Mouse (Mus musculus) adrenal gland, adult 10 weeks (tissue): ENCODE results near the gene Ftl1. TPM values are rescaled to one million over a fixed set of nuclear protein-coding genes. Genes with fewer than 3 reads are reported as not detected.

Experiments
- polyA plus RNA-seq: library from polyadenylated mRNA; stranded (reverse); fragments of 350-450 nt; fragmentation: Illumina TruSeq; extraction: RNeasy Lipid Tissue Mini Kit (QIAGEN cat#74804); gene quantifications from one replicate; pipeline ENCODE4 v1.2.3, GENCODE M21; 2014; ENCODE audit warnings: low read depth, low replicate concordance

Gene Ftl1
- 6.7 TPM for polyA plus RNA-seq

GRCm38 (mm10) chr7:45459564-45460140, at the start of gene Ftl1:
Gene Ftl1 (minus strand): TSS chr7:45459884.

GRCm38 (mm10) chr7:45488293-45489204, 28.9 kb upstream of the Ftl1 start, which contains the start of gene Dhdh:
Gene Dhdh (minus strand): TSS chr7:45488805.

DNA sequence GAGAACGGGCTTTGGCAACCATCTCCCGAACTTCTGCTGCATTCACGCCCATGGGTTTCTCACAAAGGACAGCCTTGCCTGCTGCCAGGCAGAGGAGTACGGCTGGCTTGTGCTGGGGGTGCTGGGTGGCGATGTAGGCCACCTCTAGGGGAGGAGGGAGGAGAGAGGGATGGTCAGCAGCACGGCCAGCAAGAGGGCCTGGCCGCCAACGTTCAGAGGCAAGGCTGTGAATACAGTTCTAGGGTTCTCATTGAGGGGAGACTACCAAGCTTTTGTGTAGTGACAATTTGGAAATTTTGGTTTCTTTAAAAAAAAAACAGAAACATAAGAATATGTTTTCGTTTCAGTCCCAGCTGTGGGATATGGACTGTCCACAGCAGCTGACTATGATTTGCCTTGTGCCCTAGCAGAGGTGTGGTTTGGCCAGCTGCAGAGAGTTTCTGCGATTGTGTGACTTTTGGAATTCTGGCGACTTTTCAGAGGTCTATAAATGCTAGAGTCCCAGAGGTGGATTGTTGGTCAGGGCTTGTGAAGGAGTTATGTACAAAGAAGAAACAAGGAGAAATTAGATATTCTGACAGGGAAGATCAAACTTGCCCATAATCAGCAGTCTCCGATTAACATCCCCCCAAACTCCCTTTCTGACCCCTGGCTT, 27.2 kb upstream of the Ftl1 start, which contains the start of gene Gm45808:
Gene Gm45808, minus strand, starts transcription at position 51 of the 655 bp plus-strand sequence.

GRCm38 (mm10) chr7:45481374-45481927, 21.8 kb upstream of the Ftl1 start, which contains the start of gene Tulp2:
Gene Tulp2 (plus strand): TSS chr7:45481877.

DNA sequence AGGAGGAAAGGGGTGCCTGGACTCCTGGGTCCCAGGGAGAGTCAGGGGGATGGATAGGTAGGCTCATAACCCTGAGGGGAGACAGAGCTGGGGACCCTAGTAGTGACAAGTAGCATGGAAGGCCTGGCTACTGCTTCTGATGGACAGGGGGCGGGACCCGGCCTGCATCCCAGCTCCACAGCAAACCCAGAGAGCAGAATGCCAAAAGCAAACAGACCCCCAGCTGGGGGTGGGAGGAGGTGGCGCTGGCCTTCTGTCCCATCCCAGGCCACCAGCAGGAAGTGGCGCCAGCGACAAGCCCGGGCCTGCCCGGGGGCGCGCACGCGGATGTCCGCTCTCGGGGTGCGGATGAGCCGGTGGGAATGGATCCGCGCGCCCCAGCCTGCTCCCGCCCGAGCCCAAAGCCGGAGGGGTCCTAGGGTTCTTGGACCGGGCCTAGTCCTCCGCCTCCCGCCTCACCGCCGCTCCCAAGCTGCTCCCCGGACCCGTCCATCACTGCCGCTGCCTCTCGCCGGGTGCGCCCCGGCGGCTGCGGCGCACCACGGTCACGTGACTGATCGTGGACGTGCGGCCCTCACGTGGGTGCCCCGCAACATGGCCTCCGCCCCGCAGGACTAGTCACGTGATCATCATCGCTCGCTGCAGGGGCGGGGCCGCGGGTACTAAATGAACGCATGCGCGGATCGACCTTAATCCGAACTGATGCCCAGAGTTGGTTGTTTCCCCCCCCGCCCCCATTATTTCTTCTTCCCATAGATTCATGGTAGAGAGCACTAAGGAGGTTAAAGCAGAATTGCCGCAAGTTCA, 6.8 kb upstream of the Ftl1 start, which contains the start of gene Bax:
Gene Bax, minus strand, starts transcription at position 616 of the 807 bp plus-strand sequence.

GRCm38 (mm10) chr7:45437521-45438276, 22.0 kb downstream of the Ftl1 start, which contains the start of gene Ruvbl2:
Gene Ruvbl2 (minus strand): TSS chr7:45438096.

DNA sequence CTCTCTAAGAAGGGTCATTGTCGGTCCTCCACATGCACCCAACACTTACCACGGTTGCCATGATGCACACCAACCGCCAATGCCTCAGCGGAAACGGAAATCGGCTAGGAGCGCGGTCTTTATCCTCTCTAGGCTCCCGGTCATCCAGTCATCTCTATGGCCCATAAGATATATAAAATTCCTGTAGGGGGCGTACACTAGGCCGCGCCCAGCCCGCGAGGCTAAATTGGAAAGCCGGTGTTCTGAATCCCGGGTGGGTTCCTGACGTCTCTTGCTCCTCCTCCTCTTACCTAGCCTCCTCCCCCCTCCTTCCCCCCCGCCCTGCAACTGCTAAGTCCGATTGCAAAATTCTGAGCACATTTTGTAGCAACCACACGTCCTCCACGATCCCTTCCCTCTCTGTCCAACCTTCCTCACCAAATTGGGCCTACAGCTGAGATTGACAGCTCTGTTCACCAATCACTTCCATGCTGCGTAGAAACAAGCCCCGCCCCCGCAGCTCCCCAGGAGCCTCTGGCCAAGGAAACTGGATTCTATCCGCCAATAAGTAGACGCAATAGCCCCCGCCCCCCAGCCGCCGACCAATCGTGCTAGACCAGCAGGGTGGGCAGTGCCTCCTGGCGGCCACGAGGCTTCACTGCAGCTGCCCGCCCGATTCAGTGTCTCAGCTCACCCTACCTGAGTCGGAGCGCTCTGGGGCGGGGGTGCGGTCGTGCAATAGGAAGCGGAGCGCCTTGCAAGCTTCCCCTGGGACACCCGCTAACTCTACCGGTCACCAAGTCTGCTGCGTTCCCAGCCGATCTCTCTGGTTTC, 25.3 kb downstream of the Ftl1 start, which contains the start of gene Gys1:
Gene Gys1, plus strand, starts transcription at position 642 of the 813 bp plus-strand sequence.

DNA sequence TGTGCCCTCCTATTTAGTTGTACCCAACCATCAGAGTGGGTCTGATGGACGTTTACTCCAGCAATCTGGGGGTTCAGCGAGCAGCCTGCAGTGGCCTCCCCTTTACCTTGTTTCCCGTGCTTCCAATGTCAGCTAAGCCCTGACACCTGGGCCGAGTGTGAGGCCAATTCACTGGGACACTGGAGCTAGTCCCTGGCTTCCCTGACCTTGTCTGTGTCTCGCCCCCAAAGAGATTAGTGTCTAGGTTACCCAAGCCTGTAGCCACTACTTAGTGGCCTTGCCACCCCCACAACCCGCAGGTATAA, 39.1 kb downstream of the Ftl1 start, which contains the start of gene Lhb:
Gene Lhb, plus strand, starts transcription at position 206 of the 305 bp plus-strand sequence.

DNA sequence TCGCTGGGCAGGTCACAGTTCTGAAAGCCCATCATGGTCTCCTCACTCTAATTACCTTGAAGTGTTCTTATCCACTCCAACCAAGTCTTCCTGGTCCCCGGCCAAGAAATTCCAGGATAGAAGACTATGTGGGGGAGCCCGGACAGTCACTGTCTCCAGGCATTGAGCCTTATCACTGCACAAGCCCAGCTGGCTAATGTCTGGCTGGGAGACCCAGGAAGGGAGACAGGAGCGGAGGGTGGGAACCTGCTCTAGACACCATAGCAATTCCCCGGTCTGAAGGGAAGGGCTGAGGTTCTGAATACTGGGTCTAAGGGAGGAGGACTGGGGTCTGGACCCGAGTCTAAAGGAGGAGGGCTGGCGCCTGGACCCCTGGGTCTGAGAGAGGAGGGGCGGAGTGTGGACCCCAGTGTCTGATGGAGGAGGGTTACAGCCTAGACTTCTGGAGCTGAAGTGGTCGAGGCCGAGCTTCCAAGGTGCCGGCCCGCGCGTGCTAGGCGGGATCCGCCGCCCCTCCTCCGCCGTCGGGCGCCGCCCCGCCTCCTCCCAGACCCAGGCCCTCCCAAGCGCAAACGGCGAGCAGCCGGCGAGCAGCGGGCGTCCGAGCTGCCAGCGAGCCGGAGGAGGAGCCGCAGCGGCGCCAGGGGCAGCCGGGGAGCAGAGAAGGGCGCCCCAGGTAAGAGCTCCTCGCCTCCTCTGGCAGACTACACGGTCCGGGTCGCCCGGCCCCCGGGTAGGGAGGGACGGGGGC, 46.4 kb downstream of the Ftl1 start, which contains the start of gene Ntf5:
Gene Ntf5, plus strand, starts transcription at position 583 of the 751 bp plus-strand sequence.

Other genes with a start within 250 kb of the Ftl1 start
- gene Dkkl1, start 247.7 kb downstream of the Ftl1 start, polyA plus RNA-seq = not detected
- 2.2 TPM for gene Tead2, start 244.1 kb downstream of the Ftl1 start, polyA plus RNA-seq
- 0.52 TPM for gene Cd37, start 220.8 kb downstream of the Ftl1 start, polyA plus RNA-seq
- not detected for gene Slc6a16, start 218.8 kb downstream of the Ftl1 start, polyA plus RNA-seq
- gene Slc6a21, start 182.4 kb downstream of the Ftl1 start, polyA plus RNA-seq = not detected
- gene Trpm4, start 126.1 kb downstream of the Ftl1 start, polyA plus RNA-seq = 0.29 TPM
- 0.87 TPM for gene Hrc, start 124.6 kb downstream of the Ftl1 start, polyA plus RNA-seq
- gene Ppfia3, start 92.9 kb downstream of the Ftl1 start, polyA plus RNA-seq = not detected
- not detected for gene Lin7b, start 89.3 kb downstream of the Ftl1 start, polyA plus RNA-seq
- 77.1 TPM for gene Snrnp70, start 64.1 kb downstream of the Ftl1 start, polyA plus RNA-seq
- not detected for gene Kcna7, start 54.2 kb downstream of the Ftl1 start, polyA plus RNA-seq
- gene Ntf5, start 46.2 kb downstream of the Ftl1 start, polyA plus RNA-seq = not detected
- not detected for gene Lhb, start 39.1 kb downstream of the Ftl1 start, polyA plus RNA-seq
- gene Gys1, start 25.0 kb downstream of the Ftl1 start, polyA plus RNA-seq = 5.4 TPM
- 0.76 TPM for gene Ruvbl2, start 21.8 kb downstream of the Ftl1 start, polyA plus RNA-seq
- 1.1 TPM for gene Bax, start 7.0 kb upstream of the Ftl1 start, polyA plus RNA-seq
- not detected for gene Tulp2, start 22.0 kb upstream of the Ftl1 start, polyA plus RNA-seq
- not detected for gene Gm45808, start 26.9 kb upstream of the Ftl1 start, polyA plus RNA-seq
- gene Dhdh, start 28.9 kb upstream of the Ftl1 start, polyA plus RNA-seq = 122 TPM
- gene Nucb1, start 50.5 kb upstream of the Ftl1 start, polyA plus RNA-seq = 68.5 TPM
- 3.1 TPM for gene Ppp1r15a, start 66.4 kb upstream of the Ftl1 start, polyA plus RNA-seq
- 1.2 TPM for gene Plekha4, start 66.4 kb upstream of the Ftl1 start, polyA plus RNA-seq
- gene Hsd17b14, start 95.0 kb upstream of the Ftl1 start, polyA plus RNA-seq = not detected
- gene Bcat2, start 110.3 kb upstream of the Ftl1 start, polyA plus RNA-seq = 8.7 TPM
- gene Fgf21, start 155.6 kb upstream of the Ftl1 start, polyA plus RNA-seq = not detected
- not detected for gene Fut1, start 157.4 kb upstream of the Ftl1 start, polyA plus RNA-seq
- not detected for gene Izumo1, start 161.9 kb upstream of the Ftl1 start, polyA plus RNA-seq
- gene Rasip1, start 167.6 kb upstream of the Ftl1 start, polyA plus RNA-seq = 0.23 TPM
- 0.17 TPM for gene Mamstr, start 180.1 kb upstream of the Ftl1 start, polyA plus RNA-seq
- gene Fut2, start 206.5 kb upstream of the Ftl1 start, polyA plus RNA-seq = not detected
- not detected for gene Ntn5, start 224.1 kb upstream of the Ftl1 start, polyA plus RNA-seq
- not detected for gene Sec1, start 234.5 kb upstream of the Ftl1 start, polyA plus RNA-seq
- 0.93 TPM for gene Car11, start 240.0 kb upstream of the Ftl1 start, polyA plus RNA-seq
- 9.2 TPM for gene Dbp, start 245.2 kb upstream of the Ftl1 start, polyA plus RNA-seq